Mouse (Mus musculus) lung, embryonic 14.5 days (tissue): ENCODE data around the gene Ccdc40. TPM values are rescaled to one million over a fixed set of nuclear protein-coding genes. Genes with fewer than 3 reads are reported as not detected.

ENCODE experiments used
- ATAC-seq: fragments of 200-750 bp; cut with Nextera tagmentation; 2 replicates; pipeline ENCODE4 v1.8.0; 2017; ENCODE audit warnings: mild to moderate bottlenecking, moderate TSS enrichment, moderate library complexity; ENCODE audit not compliant: insufficient read depth
- DNase-seq: peaks from one replicate; pipeline ENCODE4 v3.0.0-alpha.2; 2015
- H3K27ac ChIP-seq: fragments of 300-500 bp; sonication (generic); 2 replicates; pipeline ENCODE4 v1.5.1; 2014; ENCODE audit warnings: low read depth, mild to moderate bottlenecking, moderate library complexity
- H3K27me3 ChIP-seq: fragments of 300-500 bp; sonication (generic); 2 replicates; pipeline ENCODE4 v1.6.1; 2014; ENCODE audit warnings: low read length, control low read depth; ENCODE audit not compliant: insufficient read depth
- H3K36me3 ChIP-seq: fragments of 300-500 bp; sonication (generic); 2 replicates; pipeline ENCODE4 v1.6.1; 2014; ENCODE audit warnings: control low read depth; ENCODE audit not compliant: insufficient read depth
- H3K4me1 ChIP-seq: fragments of 300-500 bp; sonication (generic); 2 replicates; pipeline ENCODE4 v1.6.1; 2014; ENCODE audit warnings: antibody characterized with exemption, control low read depth; ENCODE audit not compliant: insufficient read depth
- H3K4me2 ChIP-seq: fragments of 300-500 bp; sonication (generic); 2 replicates; pipeline ENCODE4 v1.6.1; 2014; ENCODE audit warnings: mild to moderate bottlenecking
- H3K4me3 ChIP-seq: fragments of 300-500 bp; sonication (generic); 2 replicates; pipeline ENCODE4 v1.5.1; 2014; ENCODE audit warnings: low read depth, low read length
- H3K9ac ChIP-seq: fragments of 300-500 bp; sonication (generic); 2 replicates; pipeline ENCODE4 v1.6.1; 2014
- H3K9me3 ChIP-seq: fragments of 300-500 bp; sonication (generic); 2 replicates; pipeline ENCODE4 v1.6.1; 2016; ENCODE audit warnings: low read depth, low read length, control low read depth
- CTCF ChIP-seq: IDR thresholded peaks from 2 replicates; pipeline ENCODE4 v1.5.1; 2016; ENCODE audit warnings: antibody characterized with exemption, low read depth
- WGBS: fragments of 180-500 bp; shearing (Covaris S2); extraction: QIAGEN DNeasy Blood & Tissue Kit; methylation state at CpG from one replicate; pipeline ENCODE4 v1.1.7; 2014; 5-methylcytosine and 5-hydroxymethylcytosine counted together
- polyA plus RNA-seq: library from polyadenylated mRNA; unstranded; fragments of >200 nt; fragmentation: Nextera tagmentation; extraction: Ambion mirVana; gene quantifications from 2 replicates; pipeline ENCODE4 v1.2.1, GENCODE M21; 2014

Ccdc40 gene
- polyA plus RNA-seq, 1 experiment from 2014 or later: 1.7 TPM

DNA sequence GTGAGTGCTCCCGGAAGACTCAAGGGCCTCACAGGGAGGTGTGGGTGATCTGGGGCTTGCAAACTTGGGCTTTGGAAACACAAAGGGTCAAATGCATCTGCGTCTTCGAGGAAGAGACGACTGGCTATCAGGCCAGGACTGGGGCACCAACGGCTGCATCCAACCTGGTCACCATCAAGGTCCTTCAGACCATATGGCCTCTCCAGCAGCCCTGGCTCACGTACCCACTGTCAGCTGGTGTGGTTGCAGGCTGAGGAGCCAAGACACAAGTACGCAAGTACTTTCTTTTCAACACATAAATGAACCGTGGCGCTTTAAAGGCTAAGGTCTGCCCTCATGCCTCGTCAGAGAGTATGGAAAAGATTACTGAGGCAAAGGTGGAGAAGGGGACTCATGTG lies 40.6 kb upstream of the Ccdc40 start:
- H3K9me3 ChIP-seq: no peaks in the 10 kb centered on the region
- 62% methylated on average over 10 of the region's 10 CpGs for WGBS
- 0 out of 2 replicates have a peak, but pooled peaks cover 13% of the 10 kb centered on the region for H3K4me1 ChIP-seq
- no peak overlapping the region for H3K9ac ChIP-seq
- DNase-seq (no peak), ATAC-seq (no peak)
- H3K4me3 ChIP-seq: no peak overlapping the region
- no peak overlapping the region for H3K27ac ChIP-seq
- H3K27me3 ChIP-seq: no peaks in the 10 kb centered on the region
- H3K36me3 ChIP-seq: no peaks in the 10 kb centered on the region; the same call in 1 of the 2 replicates
- no peak overlapping the region for H3K4me2 ChIP-seq
- no peak for TF ChIP-seq CTCF

DNA sequence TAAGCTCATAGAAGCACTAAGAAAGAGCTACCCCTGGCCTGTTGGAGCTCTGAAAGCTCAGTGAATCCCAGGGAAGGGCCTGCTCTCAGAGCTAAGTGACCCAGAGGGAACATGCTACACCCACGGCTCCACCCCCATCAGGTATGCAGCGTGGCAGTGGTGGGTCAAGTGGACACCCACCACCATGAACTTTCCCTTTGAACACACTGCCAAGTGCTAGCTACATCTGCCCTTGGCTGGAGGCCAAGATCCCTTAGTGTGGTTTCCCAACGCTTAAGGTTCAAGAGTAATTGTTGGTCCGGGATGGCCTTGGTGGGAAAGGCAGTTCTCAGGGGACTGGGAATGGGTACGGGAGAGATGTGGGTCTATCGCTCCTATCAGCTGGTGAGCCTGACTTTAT lies 40.0 kb upstream of the Ccdc40 start:
- 32% methylated on average over 6 of the region's 6 CpGs for WGBS
- TF ChIP-seq CTCF: no peak
- Histone ChIP-seq H3K27me3 (no peaks in the 10 kb centered on the region), H3K36me3 (no peaks in the 10 kb centered on the region; the same call in 1 of the 2 replicates), H3K27ac (no peak overlapping the region), H3K4me1 (0 out of 2 replicates have a peak, but pooled peaks cover 13% of the 10 kb centered on the region), H3K9me3 (no peaks in the 10 kb centered on the region), H3K9ac (no peak overlapping the region), H3K4me3 (no peak overlapping the region), H3K4me2 (no peak overlapping the region)
- ATAC-seq (no peak), DNase-seq (peak; percentile 70)

DNA sequence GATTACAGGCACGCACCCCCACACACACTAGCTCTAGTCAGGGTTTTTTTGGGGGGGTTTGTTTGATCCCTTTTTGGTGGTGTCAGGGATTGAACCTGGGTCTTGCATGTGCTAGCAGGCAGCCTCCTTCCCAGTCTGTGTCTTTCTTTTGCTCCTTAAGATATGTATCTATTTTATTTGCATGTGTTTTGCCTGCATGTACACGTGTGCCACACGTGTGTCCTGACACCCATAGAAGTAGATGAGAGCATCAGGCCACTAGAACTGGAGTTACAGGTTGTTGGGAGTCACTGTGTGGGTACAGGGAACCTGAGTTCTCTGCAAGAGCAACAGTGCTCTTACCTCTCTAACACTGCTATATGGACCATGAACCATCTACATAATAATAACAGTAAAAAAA lies 39.1 kb upstream of the Ccdc40 start:
- WGBS: 92% methylated on average over 3 of the region's 3 CpGs
- Histone ChIP-seq H3K4me2 (no peak overlapping the region), H3K9me3 (no peaks in the 10 kb centered on the region), H3K4me1 (0 out of 2 replicates have a peak, but pooled peaks cover 13% of the 10 kb centered on the region), H3K27me3 (no peaks in the 10 kb centered on the region), H3K36me3 (no peaks in the 10 kb centered on the region; the same call in 1 of the 2 replicates), H3K27ac (no peak overlapping the region), H3K9ac (no peak overlapping the region), H3K4me3 (no peak overlapping the region)
- DNase-seq: no peak
- no peak for ATAC-seq
- no peak for TF ChIP-seq CTCF

DNA sequence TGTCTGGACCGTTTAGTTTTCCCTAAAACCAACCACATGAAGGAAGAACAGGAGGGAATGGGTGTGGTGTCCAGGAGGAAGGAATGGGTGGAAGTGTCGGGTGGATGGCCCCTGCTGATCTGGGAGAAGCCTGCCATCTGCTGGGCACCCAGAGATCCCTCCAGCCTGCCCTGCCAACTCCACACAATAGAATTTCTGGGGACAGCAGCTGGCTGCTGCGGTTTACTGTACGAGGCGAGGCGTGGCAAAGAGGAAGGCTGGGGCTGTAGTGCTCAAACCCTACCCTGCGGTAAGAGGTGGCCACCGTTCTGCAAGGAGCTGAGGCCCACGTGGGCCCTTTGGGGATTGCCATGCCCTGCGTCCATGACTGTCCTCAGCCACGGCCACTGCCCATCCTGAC lies 37.9 kb upstream of the Ccdc40 start:
- ATAC-seq: peak; percentile 67

DNA sequence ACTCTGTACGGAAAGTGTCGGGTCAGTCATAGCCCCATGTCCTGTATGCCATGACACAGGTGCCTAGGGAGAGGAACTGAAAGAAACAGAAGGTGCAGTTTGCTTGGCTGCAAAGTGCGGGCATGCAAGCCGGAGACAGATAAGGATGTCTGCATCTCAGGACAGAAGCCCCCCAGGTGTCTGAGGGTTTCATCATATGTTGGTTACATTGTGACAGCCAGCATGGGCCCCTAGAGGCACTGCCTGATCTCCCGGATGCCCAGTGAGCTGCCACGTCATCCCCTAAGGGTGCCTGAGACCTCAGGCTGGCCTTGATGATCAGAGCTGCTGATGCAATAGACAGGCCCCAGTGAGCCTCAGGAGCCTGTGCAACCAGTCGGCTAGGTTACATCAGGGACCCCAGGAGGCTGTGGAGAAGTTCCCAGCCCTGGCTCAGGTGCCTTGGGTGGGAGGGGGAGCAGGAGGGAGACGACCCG lies 36.7 kb upstream of the Ccdc40 start:
- no peak overlapping the region for H3K4me2 ChIP-seq
- no peak overlapping the region for H3K9ac ChIP-seq
- DNase-seq: no peak
- H3K36me3 ChIP-seq: no peaks in the 10 kb centered on the region; the same call in 1 of the 2 replicates
- no peaks in the 10 kb centered on the region for H3K9me3 ChIP-seq
- H3K4me3 ChIP-seq: no peak overlapping the region
- 0 out of 2 replicates have a peak, but pooled peaks cover 13% of the 10 kb centered on the region for H3K4me1 ChIP-seq
- 76% methylated on average over 9 of the region's 9 CpGs for WGBS
- H3K27ac ChIP-seq: no peak overlapping the region
- ATAC-seq: no peak
- no peaks in the 10 kb centered on the region for H3K27me3 ChIP-seq
- no peak for TF ChIP-seq CTCF

More for the DNA sequence above, 37.9 kb upstream of the Ccdc40 start:
- peak; percentile 87 for TF ChIP-seq CTCF
- 0 out of 2 replicates have a peak, but pooled peaks cover 13% of the 10 kb centered on the region for H3K4me1 ChIP-seq
- H3K36me3 ChIP-seq: no peaks in the 10 kb centered on the region; the same call in 1 of the 2 replicates
- no peaks in the 10 kb centered on the region for H3K27me3 ChIP-seq
- H3K9me3 ChIP-seq: no peaks in the 10 kb centered on the region
- H3K4me3 ChIP-seq: no peak overlapping the region
- H3K9ac ChIP-seq: no peak overlapping the region; the same call in 1 of the 2 replicates
- no peak overlapping the region for H3K4me2 ChIP-seq
- WGBS: 18% methylated on average over 11 of the region's 11 CpGs
- H3K27ac ChIP-seq: no peak overlapping the region
- DNase-seq: peak; percentile 86

DNA sequence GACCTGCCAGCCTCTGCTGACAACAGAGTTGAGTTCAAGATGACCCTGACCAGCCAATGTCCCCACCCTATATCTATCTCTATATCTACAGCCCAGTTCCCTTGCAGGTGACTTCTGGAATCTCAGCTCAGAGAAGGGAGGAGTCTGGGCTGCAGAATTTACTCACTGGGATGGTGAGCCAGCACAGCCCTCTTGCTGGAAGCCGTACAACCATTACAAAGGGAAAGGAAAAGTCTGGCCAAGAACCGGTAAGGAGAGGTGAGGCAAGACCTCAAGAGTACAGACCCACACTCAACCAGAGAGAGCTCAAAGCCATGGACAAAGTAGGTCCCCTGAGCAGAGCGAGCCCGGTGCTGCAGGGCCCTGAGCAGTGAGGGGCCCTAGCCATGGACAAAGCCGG lies 36.2 kb upstream of the Ccdc40 start:
- Histone ChIP-seq H3K27me3 (no peaks in the 10 kb centered on the region), H3K4me2 (no peak overlapping the region), H3K36me3 (no peaks in the 10 kb centered on the region; the same call in 1 of the 2 replicates), H3K4me1 (0 out of 2 replicates have a peak, but pooled peaks cover 13% of the 10 kb centered on the region), H3K27ac (no peak overlapping the region), H3K9ac (no peak overlapping the region), H3K9me3 (no peaks in the 10 kb centered on the region), H3K4me3 (no peak overlapping the region)
- TF ChIP-seq CTCF: no peak
- no peak for DNase-seq
- 82% methylated on average over 5 of the region's 5 CpGs for WGBS
- no peak for ATAC-seq

DNA sequence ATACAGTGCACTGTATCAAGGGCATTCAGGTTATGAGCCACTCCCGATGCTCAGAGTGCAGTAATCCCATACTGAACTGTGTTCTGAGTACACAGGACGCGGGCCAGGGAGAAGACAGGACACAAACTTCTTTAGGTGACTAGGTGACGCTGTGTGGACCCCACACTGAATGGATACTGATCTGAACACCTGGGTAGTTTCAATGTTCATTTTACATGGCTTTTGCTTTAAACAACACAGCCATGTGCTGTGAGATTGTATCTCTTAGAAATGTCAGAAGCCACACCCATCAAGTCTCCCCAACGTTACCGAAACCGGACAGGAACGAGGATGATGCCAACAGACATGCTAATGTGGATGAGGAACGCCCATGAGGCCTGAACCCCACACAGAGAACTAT lies 35.8 kb upstream of the Ccdc40 start:
- H3K36me3 ChIP-seq: no peaks in the 10 kb centered on the region; the same call in 1 of the 2 replicates
- ATAC-seq: no peak
- no peak overlapping the region for H3K4me2 ChIP-seq
- TF ChIP-seq CTCF: no peak
- no peak for DNase-seq
- no peak overlapping the region for H3K27ac ChIP-seq
- 76% methylated on average over 9 of the region's 9 CpGs for WGBS
- H3K9me3 ChIP-seq: no peaks in the 10 kb centered on the region
- H3K4me1 ChIP-seq: 0 out of 2 replicates have a peak, but pooled peaks cover 10% of the 10 kb centered on the region
- H3K4me3 ChIP-seq: no peak overlapping the region
- no peaks in the 10 kb centered on the region for H3K27me3 ChIP-seq
- no peak overlapping the region for H3K9ac ChIP-seq
